Mouse (Mus musculus): ENCODE measurements around the gene Arhgap15. TPM values are rescaled to one million over a fixed set of nuclear protein-coding genes. Genes with fewer than 3 reads are reported as not detected.

Gene Arhgap15
- polyA plus RNA-seq, 1 experiment from 2014 or later, result 0.30 TPM

DNA sequence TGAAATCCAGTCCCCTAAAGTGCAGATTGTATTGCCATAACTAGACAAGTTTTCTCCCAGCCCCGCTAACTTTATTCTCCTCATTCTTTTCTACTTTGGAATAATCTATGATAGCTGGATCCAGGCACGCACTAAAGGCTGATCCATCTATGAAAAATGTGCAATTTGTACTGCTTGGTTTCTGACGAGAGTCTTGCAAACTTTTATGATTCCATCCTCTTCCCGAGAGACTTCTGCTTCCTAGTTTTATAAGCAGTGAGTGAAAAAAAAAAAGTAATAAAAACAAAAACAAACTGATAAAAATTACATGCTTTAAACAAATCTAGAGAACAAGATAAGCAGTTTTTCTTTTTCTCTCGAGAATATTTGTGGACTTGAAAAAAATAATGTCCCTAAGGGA is 398.9 kb downstream of the Arhgap15 start:
- peaks cover 9% of the 10 kb centered on the region for H3K4me1 ChIP-seq
- DNase-seq (ENCODE audit: extremely low spot score, low spot score), result no peak
- no peaks in the 10 kb centered on the region for H3K9me3 ChIP-seq
- H3K27me3 ChIP-seq (ENCODE audit: poor library complexity, severe bottlenecking), result no peaks in the 10 kb centered on the region
- no peak overlapping the region for H3K27ac ChIP-seq
- H3K36me3 ChIP-seq (replicated peaks), result no peaks in the 10 kb centered on the region
- WGBS, result 84% methylated on average over 5 of the region's 5 CpGs
- no peak overlapping the region for H3K4me3 ChIP-seq

DNA sequence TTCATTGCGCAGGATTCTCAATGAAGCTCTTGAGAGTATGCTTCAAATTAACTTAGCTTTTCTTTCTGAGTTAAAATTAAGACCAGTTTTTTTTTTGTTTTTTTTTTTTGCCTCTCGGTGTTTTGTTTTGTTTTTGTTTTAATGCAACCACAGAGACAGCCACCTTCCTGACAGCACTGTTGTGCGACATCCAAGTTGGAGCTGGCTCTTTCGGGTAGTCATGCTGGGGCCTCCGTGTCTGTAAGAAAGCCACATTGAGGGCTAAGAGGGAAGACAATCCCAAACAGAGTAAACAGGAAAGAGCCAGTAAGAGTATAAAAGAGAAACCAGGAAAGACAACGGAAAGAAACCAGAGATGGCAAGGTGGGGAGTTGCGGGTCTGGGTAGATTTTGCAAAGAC is 399.3 kb downstream of the Arhgap15 start:
- no peaks in the 10 kb centered on the region for H3K27me3 ChIP-seq (ENCODE audit: poor library complexity, severe bottlenecking)
- no peak overlapping the region for H3K27ac ChIP-seq
- H3K36me3 ChIP-seq (replicated peaks), result no peaks in the 10 kb centered on the region
- peaks cover 9% of the 10 kb centered on the region for H3K4me1 ChIP-seq
- DNase-seq (ENCODE audit: extremely low spot score, low spot score), result no peak
- 49% methylated on average over 7 of the region's 7 CpGs for WGBS
- H3K4me3 ChIP-seq, result no peak overlapping the region
- no peaks in the 10 kb centered on the region for H3K9me3 ChIP-seq

DNA sequence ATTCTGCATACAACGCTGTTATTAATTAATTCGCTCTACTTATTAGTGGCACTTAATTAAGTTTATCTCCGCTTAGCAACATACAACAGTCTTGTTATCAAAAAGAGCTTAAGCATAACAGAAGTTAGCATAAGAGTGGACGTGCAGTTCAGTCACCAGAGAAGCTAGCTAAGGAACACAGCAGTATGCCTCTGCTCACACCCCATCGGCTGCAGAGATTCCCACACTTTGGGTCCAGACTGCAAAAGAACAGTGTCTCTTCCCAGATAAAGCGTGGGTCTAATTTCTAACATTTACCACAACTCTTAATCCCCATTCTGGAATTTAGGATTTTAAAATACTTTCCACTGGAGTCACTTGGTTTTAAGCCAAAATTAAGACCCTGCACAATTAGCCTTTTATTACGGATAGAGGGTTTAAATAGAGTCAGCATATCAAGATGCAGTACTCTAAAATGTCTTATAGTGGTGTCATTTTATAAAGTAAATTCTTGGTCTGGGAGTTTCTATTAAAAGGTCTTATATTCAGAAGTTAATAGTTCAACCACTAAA is 400.0 kb downstream of the Arhgap15 start:
- H3K36me3 ChIP-seq (replicated peaks), result no peaks in the 10 kb centered on the region
- no peak for DNase-seq (ENCODE audit: extremely low spot score, low spot score)
- H3K4me3 ChIP-seq, result no peak overlapping the region
- H3K9me3 ChIP-seq, result no peaks in the 10 kb centered on the region
- WGBS, result 65% methylated on average over 7 of the region's 7 CpGs
- no peaks in the 10 kb centered on the region for H3K27me3 ChIP-seq (ENCODE audit: poor library complexity, severe bottlenecking)
- peaks cover 9% of the 10 kb centered on the region for H3K4me1 ChIP-seq
- no peak overlapping the region for H3K27ac ChIP-seq

DNA sequence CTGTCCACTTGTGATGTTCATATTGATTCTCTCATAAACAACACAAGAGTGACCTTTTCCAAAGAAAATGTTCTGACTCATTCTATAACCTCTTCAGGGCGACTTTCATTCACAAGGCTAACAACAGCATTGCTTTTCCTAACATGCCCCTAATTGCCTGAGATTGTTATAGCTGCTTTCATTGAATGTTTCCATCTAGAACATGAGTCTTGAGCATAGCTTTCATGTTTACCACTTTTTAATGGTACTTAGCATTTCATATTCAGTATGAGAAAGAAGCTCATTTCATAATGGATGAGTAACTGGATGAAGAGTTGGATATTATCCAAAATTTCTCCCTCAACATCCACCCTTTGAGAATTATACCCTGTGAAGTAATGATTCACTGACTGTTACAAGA is 403.7 kb downstream of the Arhgap15 start:
- no peak overlapping the region for H3K4me3 ChIP-seq
- H3K4me1 ChIP-seq, result peaks cover 9% of the 10 kb centered on the region
- H3K27me3 ChIP-seq (ENCODE audit: poor library complexity, severe bottlenecking), result no peaks in the 10 kb centered on the region
- H3K36me3 ChIP-seq (replicated peaks), result no peaks in the 10 kb centered on the region
- no peak for DNase-seq (ENCODE audit: extremely low spot score, low spot score)
- H3K9me3 ChIP-seq, result no peaks in the 10 kb centered on the region
- H3K27ac ChIP-seq, result no peak overlapping the region
- WGBS, result 79% methylated on average over 1 of the region's 1 CpGs

DNA sequence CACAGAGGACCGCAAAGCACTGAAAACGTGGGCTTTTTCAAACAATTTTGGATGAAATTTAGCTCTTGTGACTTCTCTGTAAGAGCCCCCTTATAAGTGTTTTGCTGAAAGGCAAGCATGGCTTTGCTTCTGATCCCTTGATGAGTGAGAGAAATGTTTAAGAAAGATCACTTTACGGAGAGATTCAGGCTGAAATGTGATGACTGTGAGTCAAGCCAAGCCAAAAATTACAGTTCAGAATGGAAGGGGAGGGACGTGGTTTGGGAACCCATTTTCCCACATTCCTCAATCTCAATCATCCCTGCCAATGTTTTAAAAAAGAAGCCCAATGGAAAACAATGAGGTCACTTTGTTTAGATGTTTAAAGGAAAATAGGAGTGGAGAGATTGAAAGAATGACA is 411.7 kb downstream of the Arhgap15 start:
- H3K9me3 ChIP-seq, result no peaks in the 10 kb centered on the region
- WGBS, result 67% methylated on average over 4 of the region's 4 CpGs
- H3K36me3 ChIP-seq (replicated peaks), result no peaks in the 10 kb centered on the region
- no peaks in the 10 kb centered on the region for H3K27me3 ChIP-seq (ENCODE audit: poor library complexity, severe bottlenecking)
- no peak overlapping the region for H3K27ac ChIP-seq
- H3K4me3 ChIP-seq, result no peak overlapping the region
- H3K4me1 ChIP-seq, result no peaks in the 10 kb centered on the region
- no peak for DNase-seq (ENCODE audit: extremely low spot score, low spot score)

DNA sequence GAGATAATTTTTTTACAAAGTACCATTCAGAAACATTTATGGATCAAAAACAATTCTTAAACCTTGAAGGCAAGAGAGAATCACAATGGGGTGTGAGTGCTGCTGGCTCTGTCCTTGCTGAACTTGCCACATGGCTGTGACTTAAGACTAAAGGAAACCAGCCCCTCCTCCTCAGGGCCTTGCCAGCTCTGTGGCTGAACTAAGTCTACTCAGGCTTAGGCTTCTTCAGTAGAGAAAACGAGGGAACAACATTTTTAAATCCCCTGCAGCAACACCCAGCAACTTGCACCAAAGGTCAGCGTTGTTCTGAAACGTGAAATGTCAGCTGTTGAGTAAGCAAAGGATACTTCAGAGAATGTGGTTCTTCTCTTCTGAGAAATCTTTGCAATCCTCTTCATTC is 417.2 kb downstream of the Arhgap15 start:
- Histone ChIP-seq H3K27ac (no peak overlapping the region), H3K9me3 (no peaks in the 10 kb centered on the region), H3K27me3 (ENCODE audit: poor library complexity, severe bottlenecking) (no peaks in the 10 kb centered on the region), H3K4me3 (no peak overlapping the region), H3K4me1 (no peaks in the 10 kb centered on the region), H3K36me3 (replicated peaks) (no peaks in the 10 kb centered on the region)
- WGBS, result 52% methylated on average over 3 of the region's 3 CpGs
- no peak for DNase-seq (ENCODE audit: extremely low spot score, low spot score)

DNA sequence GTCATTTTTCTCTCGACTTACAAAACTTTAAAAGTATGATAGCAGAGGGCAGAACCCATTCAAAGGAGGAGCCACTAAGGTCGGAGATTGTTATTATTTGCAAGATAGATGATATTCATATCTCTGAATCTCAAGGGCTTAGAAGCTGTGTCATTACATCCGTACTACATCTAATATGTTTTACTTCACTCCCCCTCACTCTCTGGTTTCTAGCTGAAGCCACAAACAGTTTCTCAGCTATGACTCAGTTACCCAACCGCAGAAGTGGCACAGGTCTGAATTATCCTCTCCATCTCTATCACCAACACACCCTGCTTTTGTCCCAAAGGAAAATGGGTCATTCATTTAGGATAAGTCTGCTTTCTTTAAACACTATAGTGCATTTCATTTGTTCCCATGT is 418.1 kb downstream of the Arhgap15 start:
- H3K4me3 ChIP-seq, result no peak overlapping the region
- H3K27ac ChIP-seq, result no peak overlapping the region
- no peaks in the 10 kb centered on the region for H3K36me3 ChIP-seq (replicated peaks)
- H3K4me1 ChIP-seq, result no peaks in the 10 kb centered on the region
- no peak for DNase-seq (ENCODE audit: extremely low spot score, low spot score)
- no peaks in the 10 kb centered on the region for H3K9me3 ChIP-seq
- 86% methylated on average over 4 of the region's 4 CpGs for WGBS
- no peaks in the 10 kb centered on the region for H3K27me3 ChIP-seq (ENCODE audit: poor library complexity, severe bottlenecking)

DNA sequence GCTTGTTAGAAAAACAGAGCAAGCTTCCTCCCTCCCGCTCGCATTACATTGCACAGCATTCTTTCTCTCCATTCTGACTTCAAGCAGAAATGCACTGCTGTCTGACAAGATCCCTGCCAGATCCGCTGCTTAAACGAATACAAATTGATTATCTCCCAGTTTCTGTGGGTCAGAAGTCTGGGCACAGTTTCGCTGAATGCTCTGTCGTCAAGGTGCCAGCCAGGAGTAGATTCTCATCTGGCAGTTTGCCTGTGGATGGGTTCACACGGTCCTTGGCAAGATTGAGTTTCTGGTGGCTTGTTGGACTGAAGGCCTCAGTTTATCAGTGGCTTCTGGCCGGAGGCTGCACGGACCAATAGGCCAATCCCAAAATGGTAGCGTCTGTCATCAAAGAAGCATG is 435.9 kb downstream of the Arhgap15 start:
- Histone ChIP-seq H3K9me3 (no peaks in the 10 kb centered on the region), H3K4me3 (no peak overlapping the region), H3K4me1 (no peaks in the 10 kb centered on the region), H3K27me3 (ENCODE audit: poor library complexity, severe bottlenecking) (no peaks in the 10 kb centered on the region), H3K36me3 (replicated peaks) (no peaks in the 10 kb centered on the region), H3K27ac (no peak overlapping the region)
- 91% methylated on average over 10 of the region's 10 CpGs for WGBS
- DNase-seq (ENCODE audit: extremely low spot score, low spot score), result no peak

DNA sequence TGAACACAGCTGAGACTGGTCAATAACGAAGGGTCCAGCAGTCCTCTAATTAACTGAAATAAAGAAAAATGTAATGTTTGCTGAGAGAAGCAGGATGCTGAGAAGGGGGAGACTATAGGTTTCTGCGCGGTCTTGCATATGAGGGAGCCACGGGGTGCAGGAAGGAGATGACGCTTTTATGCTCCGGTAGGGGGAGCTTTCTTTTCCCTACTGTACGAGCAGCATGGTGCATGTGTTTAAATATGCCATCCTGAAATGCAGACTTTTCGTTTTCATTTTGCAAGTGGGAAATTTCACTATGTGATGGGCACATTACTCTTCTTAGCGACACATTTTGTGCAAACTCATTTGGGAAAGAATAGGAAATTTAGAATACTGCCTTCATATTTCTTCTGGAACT is 442.1 kb downstream of the Arhgap15 start:
- Histone ChIP-seq H3K4me1 (no peaks in the 10 kb centered on the region), H3K27me3 (ENCODE audit: poor library complexity, severe bottlenecking) (no peaks in the 10 kb centered on the region), H3K9me3 (no peaks in the 10 kb centered on the region), H3K27ac (no peak overlapping the region), H3K36me3 (replicated peaks) (no peaks in the 10 kb centered on the region), H3K4me3 (no peak overlapping the region)
- WGBS, result 88% methylated on average over 9 of the region's 9 CpGs
- DNase-seq (ENCODE audit: extremely low spot score, low spot score), result no peak

DNA sequence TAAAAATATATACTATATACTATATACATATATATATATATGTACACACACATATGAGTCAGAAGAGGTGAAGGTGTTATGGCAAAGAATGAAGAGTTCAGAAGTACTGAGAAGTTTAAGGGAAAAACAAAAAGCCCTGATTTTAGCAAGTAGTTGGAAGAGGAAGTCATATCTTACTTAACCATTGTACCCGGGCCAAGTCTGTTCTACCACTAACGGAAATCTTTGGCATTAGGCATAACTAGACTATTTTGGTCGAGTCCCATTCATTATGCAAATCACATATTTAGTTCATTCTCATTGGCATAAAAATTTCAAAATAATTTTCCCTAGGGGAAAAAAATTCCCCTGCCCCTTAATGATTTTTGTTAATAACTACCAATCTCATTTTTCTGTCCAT is 443.4 kb downstream of the Arhgap15 start:
- Histone ChIP-seq H3K27ac (no peak overlapping the region), H3K36me3 (replicated peaks) (no peaks in the 10 kb centered on the region), H3K27me3 (ENCODE audit: poor library complexity, severe bottlenecking) (no peaks in the 10 kb centered on the region), H3K9me3 (no peaks in the 10 kb centered on the region), H3K4me3 (no peak overlapping the region), H3K4me1 (no peaks in the 10 kb centered on the region)
- no peak for DNase-seq (ENCODE audit: extremely low spot score, low spot score)
- WGBS, result 86% methylated on average over 3 of the region's 3 CpGs

DNA sequence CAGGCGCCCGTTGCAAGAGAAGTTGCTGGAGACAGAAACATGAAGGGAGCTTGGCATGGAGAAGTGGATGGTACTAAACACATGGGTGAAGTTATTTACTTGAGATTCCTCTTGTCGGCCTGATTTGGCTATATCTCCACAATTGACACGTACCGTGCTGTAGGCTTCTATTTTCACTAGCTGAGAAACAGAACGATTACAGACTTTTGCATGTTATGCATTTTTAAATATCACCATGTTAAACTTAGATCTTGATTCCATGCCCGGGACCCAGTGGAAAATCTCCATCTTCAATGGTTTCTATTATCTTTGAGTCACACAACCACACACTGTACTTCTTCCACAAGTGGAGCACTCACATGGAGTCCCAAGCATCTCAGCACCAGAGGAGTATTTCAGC is 466.9 kb downstream of the Arhgap15 start:
- no peak for DNase-seq (ENCODE audit: extremely low spot score, low spot score)
- 95% methylated on average over 7 of the region's 7 CpGs for WGBS
- Histone ChIP-seq H3K36me3 (replicated peaks) (no peaks in the 10 kb centered on the region), H3K27ac (no peak overlapping the region), H3K9me3 (no peaks in the 10 kb centered on the region), H3K27me3 (ENCODE audit: poor library complexity, severe bottlenecking) (no peaks in the 10 kb centered on the region), H3K4me3 (no peak overlapping the region), H3K4me1 (peaks cover 13% of the 10 kb centered on the region)

DNA sequence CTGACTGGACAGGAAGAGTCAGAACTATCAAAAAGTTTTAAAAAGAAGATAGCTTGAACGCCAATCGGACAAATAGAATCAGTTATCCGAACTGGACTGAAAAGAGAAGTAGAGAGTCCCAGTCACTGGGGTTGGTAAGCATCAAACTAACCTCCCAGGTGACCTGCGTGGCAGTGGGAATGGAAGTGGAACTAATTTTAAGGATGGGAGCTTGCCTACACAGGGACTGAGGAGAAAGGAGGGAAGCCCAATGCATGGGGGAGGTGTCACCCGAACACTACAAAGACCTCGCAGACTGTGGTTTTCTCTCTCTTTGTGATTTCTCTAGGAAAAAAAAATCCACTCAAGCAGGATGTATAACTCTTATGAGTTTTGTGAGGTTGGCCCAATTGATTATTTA is 469.2 kb downstream of the Arhgap15 start:
- no peak overlapping the region for H3K4me3 ChIP-seq
- no peak overlapping the region for H3K27ac ChIP-seq
- 69% methylated on average over 6 of the region's 6 CpGs for WGBS

DNA sequence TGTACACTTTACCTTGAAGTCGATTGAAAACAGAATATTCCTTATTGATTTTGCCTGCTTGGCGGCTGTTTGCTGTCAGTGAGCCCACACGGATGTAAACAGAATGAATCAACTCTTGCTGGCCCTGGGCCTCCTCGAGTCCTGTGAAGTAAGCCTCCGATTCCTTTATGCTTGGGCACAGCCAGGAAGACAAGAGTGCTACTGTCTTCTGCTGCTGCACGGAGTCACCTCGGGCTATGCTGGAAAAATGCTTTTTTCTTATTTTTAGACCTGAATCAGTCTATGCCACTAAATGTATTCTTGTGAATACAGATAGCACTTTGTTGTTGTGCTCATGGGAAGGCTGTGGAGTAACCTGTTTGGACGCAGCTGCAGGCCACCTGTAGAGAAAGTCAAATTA is 469.7 kb downstream of the Arhgap15 start:
- no peak overlapping the region for H3K4me3 ChIP-seq
- H3K4me1 ChIP-seq, result peaks cover 28% of the 10 kb centered on the region
- 19% methylated on average over 8 of the region's 8 CpGs for WGBS
- H3K27ac ChIP-seq, result no peak overlapping the region
- no peaks in the 10 kb centered on the region for H3K9me3 ChIP-seq
- no peaks in the 10 kb centered on the region for H3K36me3 ChIP-seq (replicated peaks)
- DNase-seq (ENCODE audit: extremely low spot score, low spot score), result no peak
- H3K27me3 ChIP-seq (ENCODE audit: poor library complexity, severe bottlenecking), result peaks cover 7% of the 10 kb centered on the region; the same call in 1 of the 2 replicates

More for the DNA sequence above, 469.2 kb downstream of the Arhgap15 start:
- Histone ChIP-seq H3K27me3 (ENCODE audit: poor library complexity, severe bottlenecking) (peaks cover 7% of the 10 kb centered on the region; the same call in 1 of the 2 replicates), H3K36me3 (replicated peaks) (no peaks in the 10 kb centered on the region), H3K9me3 (no peaks in the 10 kb centered on the region), H3K4me1 (peaks cover 23% of the 10 kb centered on the region)
- DNase-seq (ENCODE audit: extremely low spot score, low spot score), result no peak

DNA sequence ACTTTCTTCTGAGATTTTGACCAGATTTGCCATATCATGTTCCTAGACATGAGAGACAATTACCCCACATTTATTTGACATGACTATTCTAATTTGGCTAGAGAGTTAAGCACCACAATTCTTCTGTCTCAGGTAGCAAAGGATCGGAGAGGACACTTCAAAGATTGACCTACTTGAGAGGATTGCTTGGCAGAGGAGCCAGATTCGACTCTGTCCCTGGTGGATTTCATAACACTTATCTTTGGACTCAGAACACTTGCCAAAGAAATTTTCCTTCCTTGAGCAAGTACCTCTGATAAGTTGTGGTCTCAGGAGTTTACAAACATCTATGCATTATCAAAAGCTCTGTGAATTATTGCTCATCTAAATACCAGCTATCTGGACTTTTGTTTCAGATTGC is 473.1 kb downstream of the Arhgap15 start:
- H3K9me3 ChIP-seq, result no peaks in the 10 kb centered on the region
- H3K36me3 ChIP-seq (replicated peaks), result no peaks in the 10 kb centered on the region
- no peak overlapping the region for H3K27ac ChIP-seq
- peaks cover 33% of the 10 kb centered on the region for H3K4me1 ChIP-seq
- H3K4me3 ChIP-seq, result no peak overlapping the region
- peaks cover 16% of the 10 kb centered on the region; the same call in 1 of the 2 replicates for H3K27me3 ChIP-seq (ENCODE audit: poor library complexity, severe bottlenecking)
- no peak for DNase-seq (ENCODE audit: extremely low spot score, low spot score)
- WGBS, result 71% methylated on average over 2 of the region's 2 CpGs
